Mouse (Mus musculus) embryonic facial prominence, embryonic 11.5 days (tissue): Measurements from ENCODE around the gene Flvcr2. TPM values are rescaled to one million over a fixed set of nuclear protein-coding genes. Genes with fewer than 3 reads are reported as not detected.

ENCODE experiments used
- ATAC-seq: fragments of 200-750 bp; cut with Nextera tagmentation; replicated peaks from 2 replicates; pipeline ENCODE4 v1.8.0; 2017; ENCODE audit warnings: low read depth; ENCODE audit not compliant: insufficient number of reproducible peaks, low FRiP score, low TSS enrichment
- DNase-seq: peaks from one replicate; pipeline ENCODE4 v3.0.0-alpha.2; 2015; ENCODE audit warnings: low spot score
- H3K27ac ChIP-seq: fragments of 300-500 bp; sonication (generic); replicated peaks from 2 replicates; pipeline ENCODE4 v1.5.1; 2014; ENCODE audit warnings: mild to moderate bottlenecking, low read depth, low read length, control low read depth
- H3K27me3 ChIP-seq: fragments of 300-500 bp; sonication (generic); 2 replicates; pipeline ENCODE4 v1.6.1; 2014; ENCODE audit warnings: mild to moderate bottlenecking, low read length, moderate library complexity, mixed read lengths; ENCODE audit not compliant: control insufficient read depth, insufficient read depth
- H3K36me3 ChIP-seq: fragments of 300-500 bp; sonication (generic); replicated peaks from 2 replicates; pipeline ENCODE4 v1.6.1; 2014; ENCODE audit warnings: low read depth, mild to moderate bottlenecking, low read length, moderate library complexity, mixed read lengths; ENCODE audit not compliant: control insufficient read depth, insufficient read depth
- H3K4me1 ChIP-seq: fragments of 300-500 bp; sonication (generic); 2 replicates; pipeline ENCODE4 v1.6.1; 2014; ENCODE audit warnings: low read length, mixed read lengths; ENCODE audit not compliant: control insufficient read depth, insufficient read depth
- H3K4me2 ChIP-seq: fragments of 300-500 bp; sonication (generic); 2 replicates; pipeline ENCODE4 v1.6.1; 2014; ENCODE audit warnings: low read depth, mild to moderate bottlenecking, control low read depth, low read length, moderate library complexity
- H3K4me3 ChIP-seq: fragments of 300-500 bp; sonication (generic); 2 replicates; pipeline ENCODE4 v1.5.1; 2014; ENCODE audit warnings: low read depth, low read length, control low read depth
- H3K9ac ChIP-seq: fragments of 300-500 bp; sonication (generic); replicated peaks from 2 replicates; pipeline ENCODE4 v1.6.1; 2014; ENCODE audit warnings: mild to moderate bottlenecking, control low read depth, low read length
- H3K9me3 ChIP-seq: fragments of 300-500 bp; sonication (generic); replicated peaks from 2 replicates; pipeline ENCODE4 v1.6.1; 2016; ENCODE audit warnings: mild to moderate bottlenecking, low read length, inconsistent platforms, mixed read lengths; ENCODE audit not compliant: control insufficient read depth
- WGBS: fragments of 180-500 bp; shearing (Covaris S2); extraction: QIAGEN DNeasy Blood & Tissue Kit; methylation state at CpG from one replicate; pipeline ENCODE4 v1.1.7; 2014; 5-methylcytosine and 5-hydroxymethylcytosine counted together
- polyA plus RNA-seq: library from polyadenylated mRNA; unstranded; fragments of >200 nt; fragmentation: Nextera tagmentation; extraction: Ambion mirVana; gene quantifications from 2 replicates; pipeline ENCODE4 v1.2.1, GENCODE M21; 2014

The Flvcr2 gene
- polyA plus RNA-seq, 1 experiment from 2014 or later, result 0.93 TPM

GRCm38 (mm10) chr12:85761471-85761870 lies 15.1 kb downstream of the Flvcr2 start:
- no peaks in the 10 kb centered on the region for H3K4me1 ChIP-seq
- H3K36me3 ChIP-seq, result no peaks in the 10 kb centered on the region
- DNase-seq (no peak), ATAC-seq (no peak)
- H3K9me3 ChIP-seq, result no peaks in the 10 kb centered on the region
- 79% methylated on average over 4 of the region's 4 CpGs for WGBS
- H3K27ac ChIP-seq, result no peak overlapping the region
- H3K9ac ChIP-seq, result no peak overlapping the region
- no peaks in the 10 kb centered on the region for H3K27me3 ChIP-seq
- no peak overlapping the region for H3K4me3 ChIP-seq
- no peak overlapping the region for H3K4me2 ChIP-seq

GRCm38 (mm10) chr12:85764686-85765085 lies 18.3 kb downstream of the Flvcr2 start:
- no peaks in the 10 kb centered on the region for H3K27me3 ChIP-seq
- no peak for DNase-seq
- no peak overlapping the region for H3K9ac ChIP-seq
- H3K36me3 ChIP-seq, result no peaks in the 10 kb centered on the region
- no peak overlapping the region for H3K4me3 ChIP-seq
- no peak overlapping the region for H3K27ac ChIP-seq
- no peaks in the 10 kb centered on the region for H3K4me1 ChIP-seq
- no peaks in the 10 kb centered on the region for H3K9me3 ChIP-seq
- WGBS, result 77% methylated on average over 1 of the region's 1 CpGs
- no peak for ATAC-seq
- H3K4me2 ChIP-seq, result no peak overlapping the region

- H3K27me3 ChIP-seq, result no peaks in the 10 kb centered on the region
- H3K36me3 ChIP-seq, result no peaks in the 10 kb centered on the region
- ATAC-seq, result no peak
- no peak overlapping the region for H3K4me2 ChIP-seq
- DNase-seq, result no peak
- WGBS, result 60% methylated on average over 3 of the region's 3 CpGs
- H3K4me3 ChIP-seq, result no peak overlapping the region
- H3K9ac ChIP-seq, result no peak overlapping the region
- no peak overlapping the region for H3K27ac ChIP-seq
- no peaks in the 10 kb centered on the region for H3K9me3 ChIP-seq
- H3K4me1 ChIP-seq, result no peaks in the 10 kb centered on the region
These were observed 19.9 kb downstream of the Flvcr2 start for GRCm38 (mm10) chr12:85766287-85766686.

- 46% methylated on average over 4 of the region's 4 CpGs for WGBS
- ATAC-seq (no peak), DNase-seq (no peak)
- Histone ChIP-seq H3K4me2 (no peak overlapping the region), H3K36me3 (no peaks in the 10 kb centered on the region), H3K4me3 (no peak overlapping the region), H3K27ac (no peak overlapping the region), H3K9me3 (no peaks in the 10 kb centered on the region), H3K4me1 (no peaks in the 10 kb centered on the region), H3K27me3 (no peaks in the 10 kb centered on the region), H3K9ac (no peak overlapping the region)
These were observed 21.4 kb downstream of the Flvcr2 start for GRCm38 (mm10) chr12:85767750-85768149.

GRCm38 (mm10) chr12:85771356-85771755 lies 25.0 kb downstream of the Flvcr2 start:
- H3K4me1 ChIP-seq, result no peaks in the 10 kb centered on the region
- no peak overlapping the region for H3K9ac ChIP-seq
- no peaks in the 10 kb centered on the region for H3K27me3 ChIP-seq
- no peak overlapping the region for H3K4me3 ChIP-seq
- no peaks in the 10 kb centered on the region for H3K9me3 ChIP-seq
- 75% methylated on average over 3 of the region's 3 CpGs for WGBS
- no peak overlapping the region for H3K27ac ChIP-seq
- no peak overlapping the region for H3K4me2 ChIP-seq
- ATAC-seq (no peak), DNase-seq (no peak)
- H3K36me3 ChIP-seq, result no peaks in the 10 kb centered on the region

GRCm38 (mm10) chr12:85778962-85779361 lies 32.6 kb downstream of the Flvcr2 start:
- no peak for ATAC-seq
- H3K4me1 ChIP-seq, result no peaks in the 10 kb centered on the region

GRCm38 (mm10) chr12:85779707-85780106 lies 33.4 kb downstream of the Flvcr2 start:
- Histone ChIP-seq H3K4me1 (no peaks in the 10 kb centered on the region), H3K27me3 (no peaks in the 10 kb centered on the region), H3K36me3 (no peaks in the 10 kb centered on the region), H3K27ac (no peak overlapping the region), H3K9me3 (no peaks in the 10 kb centered on the region), H3K4me2 (no peak overlapping the region), H3K9ac (no peak overlapping the region), H3K4me3 (no peak overlapping the region)
- 96% methylated on average over 5 of the region's 5 CpGs for WGBS
- ATAC-seq (no peak), DNase-seq (no peak)

More at GRCm38 (mm10) chr12:85778962-85779361, 32.6 kb downstream of the Flvcr2 start:
- Histone ChIP-seq H3K4me2 (no peak overlapping the region), H3K4me3 (no peak overlapping the region), H3K9me3 (no peaks in the 10 kb centered on the region), H3K36me3 (no peaks in the 10 kb centered on the region), H3K27ac (no peak overlapping the region), H3K27me3 (no peaks in the 10 kb centered on the region), H3K9ac (no peak overlapping the region)
- WGBS, result 75% methylated on average over 3 of the region's 3 CpGs
- DNase-seq, result no peak

- Histone ChIP-seq H3K4me2 (no peak overlapping the region), H3K9me3 (no peaks in the 10 kb centered on the region)
- 86% methylated on average over 3 of the region's 3 CpGs for WGBS
These were observed 35.3 kb downstream of the Flvcr2 start for GRCm38 (mm10) chr12:85781606-85782005.

More at GRCm38 (mm10) chr12:85781606-85782005, 35.3 kb downstream of the Flvcr2 start:
- ATAC-seq (no peak), DNase-seq (no peak)
- no peaks in the 10 kb centered on the region for H3K27me3 ChIP-seq
- H3K27ac ChIP-seq, result no peak overlapping the region
- no peak overlapping the region for H3K4me3 ChIP-seq
- no peaks in the 10 kb centered on the region for H3K4me1 ChIP-seq
- no peak overlapping the region for H3K9ac ChIP-seq
- no peaks in the 10 kb centered on the region for H3K36me3 ChIP-seq
